Comparison of ENCODE assay signal across 20 mouse cellular contexts in genomic region chr3:82981861-82982260, GRCm38 (mm10). TPM values are rescaled to one million over a fixed set of nuclear protein-coding genes. Genes with fewer than 3 reads are reported as not detected.
"Had no signal": no experiment of that assay in that cellular context is flagged by ENCODE, and none has a peak within 500 bp of the region (broad histone marks: within the 10 kb centered on the region; RNA-seq: fewer than 3 reads in every experiment).

No protein-coding gene starts in this region.

- H3K9ac ChIP-seq: kidney, embryonic 15.5 days; limb, embryonic 15.5 days; liver, embryonic 12.5 days; midbrain, embryonic 13.5 days; neural tube, embryonic 15.5 days had no signal

- DNase-seq: kidney, adult 2 months; kidney, postnatal 14 days; lung, postnatal 10 days; thymus, adult 18-20 months; thymus, postnatal 14 days had no signal

- H3K9me3 ChIP-seq: kidney, embryonic 15.5 days; limb, embryonic 15.5 days; liver, embryonic 12.5 days; midbrain, embryonic 13.5 days; neural tube, embryonic 15.5 days had no signal

- ATAC-seq: intestine, embryonic 16.5 days; liver, embryonic 12.5 days; midbrain, embryonic 13.5 days had no signal

- H3K27ac ChIP-seq: kidney, embryonic 15.5 days; limb, embryonic 15.5 days; liver, embryonic 12.5 days; midbrain, embryonic 13.5 days; neural tube, embryonic 15.5 days had no signal

- H3K4me2 ChIP-seq: kidney, embryonic 15.5 days; limb, embryonic 15.5 days; liver, embryonic 12.5 days; midbrain, embryonic 13.5 days; neural tube, embryonic 15.5 days had no signal

- H3K27me3 ChIP-seq: kidney, embryonic 15.5 days; limb, embryonic 15.5 days; liver, embryonic 12.5 days; midbrain, embryonic 13.5 days; neural tube, embryonic 15.5 days had no signal

- H3K4me1 ChIP-seq: kidney, embryonic 15.5 days; limb, embryonic 15.5 days; liver, embryonic 12.5 days; midbrain, embryonic 13.5 days; neural tube, embryonic 15.5 days had no signal

- H3K36me3 ChIP-seq: kidney, embryonic 15.5 days; limb, embryonic 15.5 days; liver, embryonic 12.5 days; midbrain, embryonic 13.5 days; neural tube, embryonic 15.5 days had no signal

- H3K4me3 ChIP-seq: kidney, embryonic 15.5 days; limb, embryonic 15.5 days; liver, embryonic 12.5 days; midbrain, embryonic 13.5 days; myocyte; neural tube, embryonic 15.5 days had no signal

RNA-seq across cellular contexts. Expression of gene Fgg, which starts 25.7 kb away (rescaled TPM):
- total RNA-seq: layer of hippocampus, adult 8-10 months; layer of hippocampus, postnatal 14 days; left cerebral cortex, adult 18-20 months; left cerebral cortex, postnatal 10 days; megakaryocyte-erythroid progenitor cell, adult 5-6 weeks had no signal
- polyA plus RNA-seq: large intestine, adult 2 months; myocyte; neural tube, embryonic 15.5 days had no signal

RNA-seq across cellular contexts. Expression of gene Fga, which starts 44.0 kb away (rescaled TPM):
- total RNA-seq: layer of hippocampus, adult 8-10 months; layer of hippocampus, postnatal 14 days; left cerebral cortex, adult 18-20 months; left cerebral cortex, postnatal 10 days; megakaryocyte-erythroid progenitor cell, adult 5-6 weeks had no signal
- polyA plus RNA-seq: limb, embryonic 11.5 days; myocyte; neural tube, embryonic 11.5 days had no signal
